Mouse (Mus musculus) mammary gland, adult 2 months (tissue): ENCODE data around the gene Jhy. TPM values are rescaled to one million over a fixed set of nuclear protein-coding genes. Genes with fewer than 3 reads are reported as not detected.

ENCODE experiments used
- polyA plus RNA-seq: library from polyadenylated mRNA; depleted of rRNA; stranded (reverse); fragments of >200 nt; gene quantifications from 2 replicates; pipeline ENCODE4 v1.2.3, GENCODE M21; 2012; ENCODE audit warnings: low replicate concordance; rRNA removed

Gene Jhy
- 0.16 TPM in 1 of 2 replicates, not detected in the other for polyA plus RNA-seq

DNA sequence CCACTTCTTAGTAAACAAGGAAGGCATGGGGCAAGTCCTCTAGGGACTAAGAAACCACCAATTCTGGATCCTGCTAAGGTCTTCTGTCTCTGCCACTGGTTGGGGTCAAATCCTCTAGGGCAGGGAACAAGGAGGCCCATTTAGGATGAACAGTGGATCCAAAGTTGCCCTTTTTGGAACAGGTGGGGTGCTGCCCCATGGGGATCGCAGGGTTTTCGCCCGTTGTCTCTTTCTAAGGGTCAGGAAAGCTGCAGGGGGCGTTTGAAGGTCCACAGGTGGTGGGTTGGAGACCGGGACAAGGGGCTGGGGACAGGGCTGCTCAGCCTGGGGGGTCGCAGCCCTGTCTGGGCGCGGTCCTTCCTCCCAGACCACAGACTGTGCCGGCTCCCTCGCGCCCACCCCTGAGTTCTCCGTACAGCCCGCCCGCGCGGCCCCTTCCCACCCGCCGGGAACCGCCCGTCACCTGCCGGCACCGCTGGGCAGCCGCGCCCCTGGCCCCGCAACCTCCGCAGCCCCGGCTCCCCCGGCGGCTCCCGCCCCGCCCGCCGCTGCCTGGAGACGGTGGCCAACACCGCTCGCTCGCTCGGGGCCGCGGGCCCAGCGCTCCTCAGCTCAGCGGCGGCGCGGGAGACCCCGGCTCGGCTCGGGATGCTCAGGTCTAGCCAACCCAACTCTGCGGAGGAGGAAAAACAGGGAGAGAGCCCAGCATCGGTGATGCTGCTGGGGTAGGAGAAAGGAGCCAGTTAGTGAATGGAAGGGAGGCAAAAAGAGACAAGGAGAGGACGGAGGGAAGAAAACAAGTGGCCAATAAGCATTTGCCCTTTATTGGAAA lies at the start of gene Jhy:
Jhy (minus strand) TSS at position 533 of the 832 bp plus-strand sequence.

DNA sequence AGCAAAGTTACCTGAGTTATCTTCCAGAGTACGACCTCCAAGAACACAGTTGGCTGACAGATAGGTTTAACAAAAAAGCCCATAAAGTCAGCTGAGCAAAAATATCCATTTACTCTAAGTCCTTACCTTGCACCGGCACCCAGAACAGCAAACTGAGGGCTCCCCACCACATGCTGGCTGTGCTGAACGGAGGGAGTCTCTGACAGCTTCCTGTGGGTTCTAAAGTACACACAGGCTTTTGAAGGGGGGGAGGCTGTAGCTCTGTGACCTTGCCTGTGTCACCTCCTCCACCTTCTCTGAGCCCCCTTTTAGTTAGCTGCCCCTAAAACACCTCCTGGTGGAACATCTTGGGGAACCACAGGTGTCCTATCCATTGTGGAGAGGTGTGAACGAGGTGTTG lies 40.5 kb upstream of the Jhy start, which contains the start of gene Crtam:
Crtam (minus strand) TSS at position 214 of the 400 bp plus-strand sequence.

DNA sequence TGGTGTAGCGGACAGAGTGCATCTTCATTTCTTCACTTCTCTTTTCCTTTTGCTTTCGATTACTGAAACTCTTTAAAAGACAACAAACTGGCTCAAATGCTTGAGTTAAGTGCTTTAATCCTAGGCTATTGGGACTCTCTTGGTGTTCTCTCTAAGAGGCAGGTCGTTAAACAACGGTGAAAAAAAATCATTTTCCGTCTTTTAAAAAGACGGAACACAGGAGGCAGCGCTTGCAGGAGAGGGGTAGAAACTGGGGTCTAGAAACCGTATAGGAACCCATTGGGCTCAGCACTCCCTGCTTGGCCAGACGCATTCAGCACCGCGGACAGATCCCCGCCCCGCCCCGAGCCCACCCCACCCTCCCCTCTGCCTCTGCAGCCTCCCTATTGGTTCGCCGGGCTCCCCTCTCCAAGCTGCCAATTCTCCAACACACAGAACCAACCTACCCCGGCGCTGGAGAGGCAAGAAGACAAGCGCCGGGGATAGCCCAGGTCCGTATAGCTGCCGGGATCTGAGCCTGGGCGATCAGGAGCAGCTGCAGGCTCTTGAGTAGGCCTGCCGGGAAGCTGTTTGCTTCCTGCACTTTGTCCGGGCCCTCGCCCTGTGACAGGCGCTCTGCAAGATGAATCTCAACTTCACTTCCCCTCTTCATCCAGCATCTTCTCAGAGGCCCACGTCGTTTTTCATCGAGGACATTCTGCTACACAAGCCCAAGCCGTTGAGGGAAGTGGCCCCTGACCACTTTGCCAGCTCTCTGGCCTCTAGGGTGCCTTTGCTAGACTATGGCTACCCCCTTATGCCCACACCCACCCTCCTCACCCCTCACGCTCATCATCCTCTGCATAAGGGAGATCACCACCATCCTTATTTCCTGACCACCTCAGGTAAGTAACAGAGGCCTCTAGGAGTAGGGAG lies 90.1 kb downstream of the Jhy start, which contains the start of gene Bsx:
Bsx (plus strand) TSS at position 572 of the 915 bp plus-strand sequence.

Other genes with a start within 250 kb of the Jhy start
- 1,433 and 2,625 TPM in 2 replicates for gene Hspa8, start 163.1 kb downstream of the Jhy start, polyA plus RNA-seq
- gene Bsx, start 90.0 kb downstream of the Jhy start, polyA plus RNA-seq: not detected in 2 replicates
- 0.26 and 0.33 TPM in 2 replicates for gene Crtam, start 40.5 kb upstream of the Jhy start, polyA plus RNA-seq
- gene Ubash3b, start 197.6 kb upstream of the Jhy start, polyA plus RNA-seq: 6.7 and 7.1 TPM in 2 replicates